Mouse (Mus musculus) liver, embryonic 16.5 days (tissue): Measurements from ENCODE around the gene Ppp6r1. TPM values are rescaled to one million over a fixed set of nuclear protein-coding genes. Genes with fewer than 3 reads are reported as not detected.

Source experiments
- ATAC-seq: fragments of 200-750 bp; cut with Nextera tagmentation; 2 replicates; pipeline ENCODE4 v1.8.0; 2017; ENCODE audit warnings: low read depth, mild to moderate bottlenecking, moderate number of reproducible peaks, moderate library complexity
- H3K27ac ChIP-seq: fragments of 300-500 bp; sonication (generic); 2 replicates; pipeline ENCODE4 v1.5.1; 2014; ENCODE audit warnings: mild to moderate bottlenecking, low read length
- H3K27me3 ChIP-seq: fragments of 300-500 bp; sonication (generic); 2 replicates; pipeline ENCODE4 v1.6.1; 2014; ENCODE audit warnings: low read depth, low read length, mixed read lengths; ENCODE audit not compliant: control insufficient read depth, insufficient read depth
- H3K36me3 ChIP-seq: fragments of 300-500 bp; sonication (generic); 2 replicates; pipeline ENCODE4 v1.6.1; 2014; ENCODE audit warnings: mild to moderate bottlenecking; ENCODE audit not compliant: control insufficient read depth, insufficient read depth
- H3K4me1 ChIP-seq: fragments of 300-500 bp; sonication (generic); 2 replicates; pipeline ENCODE4 v1.6.1; 2014; ENCODE audit warnings: low read depth, low read length, mixed read lengths; ENCODE audit not compliant: control insufficient read depth
- H3K4me2 ChIP-seq: fragments of 300-500 bp; sonication (generic); 2 replicates; pipeline ENCODE4 v1.6.1; 2014; ENCODE audit warnings: low read depth, low read length, mixed read lengths
- H3K4me3 ChIP-seq: fragments of 300-500 bp; sonication (generic); 2 replicates; pipeline ENCODE4 v1.5.1; 2014; ENCODE audit warnings: low read depth, mild to moderate bottlenecking, low read length
- H3K9ac ChIP-seq: fragments of 300-500 bp; sonication (generic); 2 replicates; pipeline ENCODE4 v1.6.1; 2014; ENCODE audit warnings: low read depth, low read length
- H3K9me3 ChIP-seq: fragments of 300-500 bp; sonication (generic); replicated peaks from 2 replicates; pipeline ENCODE4 v1.6.1; 2016; ENCODE audit warnings: low read length; ENCODE audit not compliant: control insufficient read depth
- WGBS: fragments of 180-500 bp; shearing (Covaris S2); extraction: QIAGEN DNeasy Blood & Tissue Kit; methylation state at CpG from one replicate; pipeline ENCODE4 v1.1.7; 2014; ENCODE audit not compliant: insufficient replicate concordance; 5-methylcytosine and 5-hydroxymethylcytosine counted together
- polyA plus RNA-seq: library from polyadenylated mRNA; unstranded; fragments of >200 nt; fragmentation: Nextera tagmentation; extraction: Ambion mirVana; gene quantifications from 2 replicates; pipeline ENCODE4 v1.2.1, GENCODE M21; 2015

Gene Ppp6r1
- polyA plus RNA-seq, 1 experiment from 2014 or later, result 3.4 TPM

DNA sequence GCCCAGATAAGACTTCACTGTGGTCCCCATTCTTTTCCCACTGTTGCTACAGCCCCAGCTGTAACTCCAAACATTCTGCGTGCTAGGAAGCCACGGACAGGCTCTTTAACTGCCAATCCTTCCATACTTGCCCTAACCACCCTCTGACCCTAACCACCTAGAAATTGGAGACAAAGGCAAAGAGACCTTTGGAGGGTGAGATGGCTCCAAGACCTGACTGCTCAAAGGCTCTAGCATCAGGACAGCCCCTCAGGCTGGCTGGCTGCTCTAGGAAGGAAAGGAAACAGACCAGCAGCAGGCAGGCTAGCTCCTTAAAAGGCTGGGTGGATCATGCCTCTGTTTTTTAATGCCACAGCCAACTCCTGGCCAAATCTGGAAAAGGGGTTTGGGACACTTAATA is 4.6 kb downstream of the Ppp6r1 start:
- peak overlapping the region; percentile 16 for H3K4me3 ChIP-seq
- H3K9ac ChIP-seq, result peak overlapping the region; percentile 30; the same call in 1 of the 2 replicates
- WGBS, result 15% methylated on average over 2 of the region's 2 CpGs
- H3K4me2 ChIP-seq, result peak overlapping the region; percentile 42
- peaks cover 12% of the 10 kb centered on the region for H3K36me3 ChIP-seq
- ATAC-seq, result no peak
- no peaks in the 10 kb centered on the region; the same call in 1 of the 2 replicates for H3K9me3 ChIP-seq
- H3K27me3 ChIP-seq, result no peaks in the 10 kb centered on the region
- peaks cover 60% of the 10 kb centered on the region for H3K4me1 ChIP-seq
- H3K27ac ChIP-seq, result peak overlapping the region; percentile 73

DNA sequence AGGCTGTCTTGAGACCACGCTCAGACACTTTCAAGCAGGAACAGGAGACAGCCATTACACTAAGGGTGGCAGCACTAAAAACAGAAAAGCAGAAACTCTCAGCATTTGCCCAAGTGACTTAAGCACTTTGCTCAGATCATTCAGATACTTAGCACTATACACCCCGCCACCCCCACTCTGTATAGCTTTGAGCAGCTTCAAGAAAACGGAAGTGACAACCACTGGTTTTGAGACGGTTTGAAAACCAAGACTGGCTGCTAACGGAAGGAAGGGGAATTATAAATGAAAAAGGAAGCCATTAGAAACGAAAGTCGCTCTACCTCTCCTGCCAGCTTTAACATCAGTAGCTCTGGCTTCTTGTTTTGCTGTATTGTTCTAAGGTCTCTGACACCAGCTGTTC is 5.0 kb downstream of the Ppp6r1 start:
- WGBS, result 27% methylated on average over 7 of the region's 7 CpGs
- Histone ChIP-seq H3K9me3 (no peaks in the 10 kb centered on the region; the same call in 1 of the 2 replicates), H3K36me3 (peaks cover 12% of the 10 kb centered on the region), H3K4me2 (peak overlapping the region; percentile 42), H3K27me3 (no peaks in the 10 kb centered on the region), H3K4me1 (peaks cover 60% of the 10 kb centered on the region), H3K27ac (peak overlapping the region; percentile 73), H3K9ac (peak overlapping the region; percentile 30; the same call in 1 of the 2 replicates), H3K4me3 (peak overlapping the region; percentile 16)
- ATAC-seq, result no peak

DNA sequence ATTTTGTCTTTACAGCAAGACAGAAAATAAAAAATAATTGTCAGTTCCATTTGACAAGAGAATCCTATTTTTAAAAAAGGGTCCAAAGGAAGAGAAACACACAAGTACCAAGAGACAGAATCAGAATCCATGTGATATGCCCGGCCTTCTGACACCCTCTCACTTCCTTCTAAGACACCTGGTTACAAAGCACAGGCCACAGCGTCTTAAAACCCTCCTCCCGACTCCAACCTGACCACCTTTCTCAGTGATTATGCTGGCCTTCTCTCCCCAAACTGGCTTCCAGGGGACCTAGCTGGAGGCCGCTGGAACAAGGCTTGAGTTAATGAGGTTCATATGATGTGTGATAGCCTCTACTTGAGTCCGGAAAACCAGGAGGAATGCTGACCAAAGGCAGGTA is 5.5 kb downstream of the Ppp6r1 start:
- WGBS, result 36% methylated on average over 5 of the region's 5 CpGs
- 0 out of 2 replicates have a peak overlapping the region, but pooled peaks have one; percentile 19 for H3K4me2 ChIP-seq
- no peak for ATAC-seq
- no peak overlapping the region for H3K9ac ChIP-seq
- H3K27ac ChIP-seq, result peak overlapping the region; percentile 73
- peaks cover 61% of the 10 kb centered on the region for H3K4me1 ChIP-seq
- no peaks in the 10 kb centered on the region for H3K27me3 ChIP-seq
- no peak overlapping the region for H3K4me3 ChIP-seq
- peaks cover 12% of the 10 kb centered on the region for H3K36me3 ChIP-seq
- no peaks in the 10 kb centered on the region; the same call in 1 of the 2 replicates for H3K9me3 ChIP-seq

DNA sequence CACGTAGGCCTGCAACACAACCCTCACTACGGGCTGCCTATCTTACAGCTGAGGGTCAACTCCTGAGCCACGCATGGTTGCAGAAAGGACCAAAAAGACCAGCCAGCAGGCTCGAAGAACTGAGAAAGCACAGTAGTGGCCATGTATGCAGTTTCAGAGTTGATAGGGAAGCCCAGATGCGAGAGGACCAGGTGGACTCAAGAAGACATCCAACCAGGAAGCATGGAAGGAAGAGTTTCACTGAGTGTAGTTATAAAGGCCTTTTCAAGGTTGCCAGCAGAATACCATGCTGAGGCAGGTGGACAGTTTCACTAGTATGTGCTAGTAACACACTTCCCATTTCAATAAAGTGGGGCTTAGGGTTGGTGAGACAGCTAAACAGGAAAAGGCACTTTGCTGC is 6.1 kb downstream of the Ppp6r1 start:
- Histone ChIP-seq H3K4me3 (no peak overlapping the region), H3K27ac (peak overlapping the region; percentile 42), H3K9ac (no peak overlapping the region), H3K4me2 (no peak overlapping the region), H3K27me3 (no peaks in the 10 kb centered on the region), H3K4me1 (peaks cover 65% of the 10 kb centered on the region), H3K9me3 (no peaks in the 10 kb centered on the region; the same call in 1 of the 2 replicates), H3K36me3 (peaks cover 12% of the 10 kb centered on the region)
- WGBS, result 53% methylated on average over 5 of the region's 5 CpGs
- no peak for ATAC-seq

DNA sequence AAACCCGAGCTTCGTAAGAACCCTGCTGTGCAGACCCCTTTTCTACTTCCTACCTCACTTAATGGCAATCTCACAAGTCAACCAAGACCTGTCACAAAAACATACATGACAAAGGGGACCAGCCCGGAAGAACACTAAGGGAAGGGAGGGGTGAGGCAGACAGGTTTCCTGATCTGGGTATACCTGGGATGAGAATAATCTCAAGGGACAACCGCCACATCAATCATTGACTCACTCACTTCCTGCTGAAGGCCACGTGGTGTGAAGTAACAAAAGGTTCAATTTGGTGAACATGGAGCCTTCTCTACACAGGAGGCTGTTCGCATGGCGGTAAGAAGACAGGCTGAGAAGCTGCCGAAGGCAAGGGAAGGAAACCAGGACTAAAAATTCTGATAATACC is 7.2 kb downstream of the Ppp6r1 start:
- ATAC-seq, result no peak
- H3K4me2 ChIP-seq, result no peak overlapping the region

DNA sequence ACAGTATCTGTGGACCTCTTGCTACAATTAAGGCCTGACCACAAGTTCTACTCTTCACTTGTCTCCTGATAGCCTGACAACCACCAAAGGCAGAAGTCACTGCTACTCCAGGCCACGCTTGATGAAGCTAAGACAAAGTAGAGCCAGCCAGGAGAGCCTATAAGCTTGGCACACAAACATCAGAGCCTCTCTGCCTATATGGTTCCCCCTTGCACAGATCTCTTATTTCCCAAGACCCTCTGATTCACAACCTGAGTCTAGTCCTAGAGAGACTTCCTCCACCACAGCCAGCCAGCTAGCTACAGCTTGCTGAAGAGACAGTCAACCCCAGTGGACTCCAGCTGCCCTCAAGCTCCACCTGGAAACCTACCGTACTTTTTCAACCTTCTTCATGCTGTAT is 10.8 kb downstream of the Ppp6r1 start:
- Histone ChIP-seq H3K4me3 (no peak overlapping the region), H3K36me3 (peaks cover 43% of the 10 kb centered on the region), H3K4me2 (no peak overlapping the region), H3K27me3 (no peaks in the 10 kb centered on the region), H3K9ac (no peak overlapping the region), H3K27ac (peak overlapping the region; percentile 26; the same call in 1 of the 2 replicates), H3K4me1 (peaks cover 38% of the 10 kb centered on the region), H3K9me3 (no peaks in the 10 kb centered on the region; the same call in 1 of the 2 replicates)
- WGBS, result 62% methylated on average over 2 of the region's 2 CpGs
- ATAC-seq, result no peak

More for the DNA sequence above, 7.2 kb downstream of the Ppp6r1 start:
- no peak overlapping the region for H3K9ac ChIP-seq
- no peak overlapping the region for H3K27ac ChIP-seq
- peaks cover 62% of the 10 kb centered on the region for H3K4me1 ChIP-seq
- H3K36me3 ChIP-seq, result peaks cover 14% of the 10 kb centered on the region
- H3K4me3 ChIP-seq, result no peak overlapping the region
- H3K9me3 ChIP-seq, result no peaks in the 10 kb centered on the region; the same call in 1 of the 2 replicates
- H3K27me3 ChIP-seq, result no peaks in the 10 kb centered on the region
- 50% methylated on average over 8 of the region's 8 CpGs for WGBS

DNA sequence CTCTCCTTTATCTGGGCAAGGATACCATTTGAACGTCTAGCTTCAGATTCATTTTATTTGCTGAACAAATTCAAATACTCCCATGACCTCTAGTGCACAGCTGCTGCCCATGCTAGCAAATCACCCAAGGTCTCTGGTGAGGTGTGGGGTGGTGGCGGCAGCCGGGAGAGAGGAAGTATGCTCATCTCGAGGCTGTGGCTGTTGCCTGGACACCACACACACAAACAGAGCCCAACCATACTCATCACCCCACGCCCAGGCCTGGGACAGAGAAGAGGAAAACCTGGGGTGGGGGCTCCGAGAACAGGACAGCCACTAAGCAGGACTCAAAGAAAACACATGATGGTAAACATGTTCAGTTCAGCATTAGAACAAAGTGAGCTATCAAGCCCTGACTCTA is 11.5 kb downstream of the Ppp6r1 start:
- Histone ChIP-seq H3K9ac (no peak overlapping the region), H3K4me3 (no peak overlapping the region), H3K36me3 (peaks cover 47% of the 10 kb centered on the region), H3K4me2 (no peak overlapping the region), H3K27ac (0 out of 2 replicates have a peak overlapping the region, but pooled peaks have one; percentile 14), H3K4me1 (peaks cover 32% of the 10 kb centered on the region), H3K27me3 (no peaks in the 10 kb centered on the region), H3K9me3 (no peaks in the 10 kb centered on the region; the same call in 1 of the 2 replicates)
- WGBS, result 28% methylated on average over 6 of the region's 6 CpGs
- ATAC-seq, result peak; percentile 60

DNA sequence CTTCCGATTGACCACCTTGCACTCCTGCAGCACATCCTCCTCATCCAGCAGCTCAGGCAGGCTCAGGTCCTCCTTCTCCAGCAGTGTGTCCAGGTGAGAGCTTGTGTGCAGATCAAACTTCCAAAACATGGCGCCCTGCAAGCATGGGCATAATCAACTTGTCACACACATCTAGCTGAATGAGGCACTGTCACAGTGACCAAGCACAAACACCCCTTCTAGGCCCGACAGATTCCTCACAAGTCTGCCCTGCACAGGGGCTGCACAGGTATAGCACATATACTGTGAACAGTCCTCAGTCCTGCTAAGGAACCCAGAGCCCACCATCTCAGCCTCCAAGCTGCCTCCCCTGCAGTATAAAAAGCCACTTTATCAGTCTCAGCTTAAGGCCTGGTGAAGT is 12.0 kb downstream of the Ppp6r1 start:
- no peaks in the 10 kb centered on the region for H3K27me3 ChIP-seq
- no peak overlapping the region for H3K9ac ChIP-seq
- peaks cover 28% of the 10 kb centered on the region for H3K4me1 ChIP-seq
- no peak overlapping the region for H3K27ac ChIP-seq
- WGBS, result 74% methylated on average over 3 of the region's 3 CpGs
- H3K4me2 ChIP-seq, result no peak overlapping the region
- ATAC-seq, result peak; percentile 24; the same call in 1 of the 2 replicates
- H3K9me3 ChIP-seq, result no peaks in the 10 kb centered on the region; the same call in 1 of the 2 replicates
- H3K4me3 ChIP-seq, result no peak overlapping the region
- H3K36me3 ChIP-seq, result peaks cover 49% of the 10 kb centered on the region

DNA sequence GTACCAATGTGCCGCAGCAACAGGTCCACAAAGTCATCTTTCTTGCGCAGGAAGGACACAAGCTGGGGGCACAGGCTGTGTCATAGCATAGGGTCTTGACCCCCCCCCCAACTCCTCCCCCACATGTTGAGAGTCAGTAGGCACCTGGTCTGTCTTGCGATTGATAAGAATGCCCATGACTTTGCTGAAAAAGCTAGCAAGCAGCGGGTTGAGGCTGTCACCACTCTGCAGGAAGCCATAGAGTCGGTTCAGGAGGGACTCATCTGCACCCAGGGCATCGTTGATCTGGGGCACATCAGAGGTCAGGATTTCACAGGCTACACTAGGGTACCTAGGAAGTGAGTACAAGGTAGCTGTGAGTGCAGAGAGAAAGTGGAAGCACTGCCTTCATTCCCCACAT is 15.6 kb downstream of the Ppp6r1 start:
- Histone ChIP-seq H3K9me3 (no peaks in the 10 kb centered on the region), H3K4me1 (peaks cover 20% of the 10 kb centered on the region), H3K4me3 (no peak overlapping the region), H3K9ac (no peak overlapping the region; the same call in 1 of the 2 replicates), H3K27me3 (no peaks in the 10 kb centered on the region), H3K4me2 (no peak overlapping the region), H3K27ac (no peak overlapping the region), H3K36me3 (peaks cover 64% of the 10 kb centered on the region)
- 54% methylated on average over 6 of the region's 6 CpGs for WGBS
- ATAC-seq, result no peak
